Mouse (Mus musculus): ENCODE measurements around the gene Dnah2. TPM values are rescaled to one million over a fixed set of nuclear protein-coding genes. Genes with fewer than 3 reads are reported as not detected.
A peak's percentile ranks its signal among the peaks of the same experiment; 100 is the strongest.

Gene Dnah2
- total and polyA plus RNA-seq, 3 experiments: 0.04 to 0.07 TPM; not detected in 1

GRCm38 (mm10) chr11:69401987-69402386 lies 146.9 kb downstream of the Dnah2 start:
- Histone ChIP-seq H3K9ac (ENCODE audit: control insufficient read depth, low read depth, low read length, poor library complexity, severe bottlenecking) (no peak overlapping the region), H3K9me3 (replicated peaks; ENCODE audit: insufficient read depth, low read length) (no peaks in the 10 kb centered on the region), H3K79me2 (ENCODE audit: control insufficient read depth, insufficient read depth, low read length, poor library complexity) (no peaks in the 10 kb centered on the region; the same call in 1 of the 2 replicates), H3K27ac (ENCODE audit: control insufficient read depth, low read depth, low read length) (no peak overlapping the region), H3K4me3 (ENCODE audit: control insufficient read depth in 1 of 2, insufficient read depth in 1 of 2, low read depth in 2 of 2, low read length in 2 of 2) (no peak overlapping the region), H3K4me1 (ENCODE audit: control insufficient read depth in 1 of 2, insufficient read depth in 2 of 2, low read length in 2 of 2) (peaks cover 0 to 9% of the 10 kb centered on the region in 2 experiments; a peak in 1 of 4 replicates), H3K36me3 (ENCODE audit: control insufficient read depth in 1 of 2, insufficient read depth in 2 of 2, low read length in 2 of 2) (peaks cover 2 to 5% of the 10 kb centered on the region in 2 experiments; a peak in 3 of 4 replicates), H3K27me3 (ENCODE audit: control insufficient read depth in 1 of 2, insufficient read depth in 2 of 2, low read length in 2 of 2) (no peaks in the 10 kb centered on the region)
- DNase-seq (ENCODE audit: low read depth, low spot score): no peak
- TF ChIP-seq MAX (IDR thresholded peaks at IDR 0.05; ENCODE audit: low read length): no peak
- TF ChIP-seq E2F4 (IDR thresholded peaks at IDR 0.05; ENCODE audit: borderline replicate concordance, low read depth, low read length): no peak
- no peak for TF ChIP-seq MAFK (IDR thresholded peaks at IDR 0.05; ENCODE audit: borderline replicate concordance, low read depth, low read length)
- TF ChIP-seq SIN3A (IDR thresholded peaks at IDR 0.05; ENCODE audit: low read length): no peak
- TF ChIP-seq ZKSCAN1 (IDR thresholded peaks at IDR 0.05; ENCODE audit: low read depth, low read length): no peak
- no peak for TF ChIP-seq TBP (IDR thresholded peaks at IDR 0.05; ENCODE audit: low read depth, low read length)
- TF ChIP-seq KAT2A (conservative IDR thresholded peaks at IDR 0.05; ENCODE audit: low read depth, low read length): no peak
- no peak for TF ChIP-seq GATA1 (IDR thresholded peaks at IDR 0.05; ENCODE audit: low read depth, low read length)
- TF ChIP-seq NRF1 (IDR thresholded peaks at IDR 0.05; ENCODE audit: insufficient read depth, low read depth, low read length, poor library complexity, severe bottlenecking): no peak
- TF ChIP-seq ZC3H11A (IDR thresholded peaks at IDR 0.05; ENCODE audit: low read depth, low read length): no peak
- no peak for TF ChIP-seq EP300 (IDR thresholded peaks at IDR 0.05; ENCODE audit: low read depth in 1 of 2, low read length in 2 of 2)
- TF ChIP-seq CHD2 (IDR thresholded peaks at IDR 0.05; ENCODE audit: low read length): no peak
- TF ChIP-seq SMC3 (IDR thresholded peaks at IDR 0.05; ENCODE audit: low read depth, low read length): no peak
- no peak for TF ChIP-seq NELFE (IDR thresholded peaks at IDR 0.05; ENCODE audit: low read depth, low read length)
- no peak for TF ChIP-seq BHLHE40 (IDR thresholded peaks at IDR 0.05; ENCODE audit: borderline replicate concordance, low read depth, low read length)

DNA sequence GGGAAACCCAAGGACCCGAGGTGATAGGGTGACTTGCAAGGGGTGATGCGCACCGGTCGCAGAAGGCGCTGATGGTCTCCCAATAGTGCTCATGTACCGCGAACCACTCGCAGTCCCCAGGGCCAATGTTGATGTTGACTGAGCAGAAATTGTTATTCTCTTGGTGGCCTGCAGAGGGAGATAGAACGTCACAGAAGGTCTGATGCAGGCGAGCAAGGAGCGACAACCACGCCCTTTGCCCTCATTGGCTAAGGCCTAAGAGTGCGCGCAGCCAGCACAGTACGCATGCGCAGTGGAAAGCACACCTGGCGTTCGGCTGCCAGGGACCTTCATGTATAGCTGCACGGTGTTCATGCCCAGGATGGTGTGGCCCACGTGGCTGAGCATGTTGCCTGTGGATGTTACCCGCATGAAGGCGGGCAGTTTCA lies 147.7 kb downstream of the Dnah2 start:
- Histone ChIP-seq H3K9me3 (replicated peaks; ENCODE audit: insufficient read depth, low read length) (no peaks in the 10 kb centered on the region), H3K4me1 (ENCODE audit: control insufficient read depth in 1 of 2, insufficient read depth in 2 of 2, low read length in 2 of 2) (peaks cover 2 to 9% of the 10 kb centered on the region in 2 experiments; a peak in 3 of 4 replicates), H3K36me3 (ENCODE audit: control insufficient read depth in 1 of 2, insufficient read depth in 2 of 2, low read length in 2 of 2) (peaks cover 2 to 5% of the 10 kb centered on the region in 2 experiments; a peak in 3 of 4 replicates), H3K27ac (ENCODE audit: control insufficient read depth, low read depth, low read length) (no peak overlapping the region), H3K79me2 (ENCODE audit: control insufficient read depth, insufficient read depth, low read length, poor library complexity) (no peaks in the 10 kb centered on the region; the same call in none of the 2 replicates), H3K4me3 (ENCODE audit: control insufficient read depth in 1 of 2, insufficient read depth in 1 of 2, low read depth in 2 of 2, low read length in 2 of 2) (no peak overlapping the region), H3K9ac (ENCODE audit: control insufficient read depth, low read depth, low read length, poor library complexity, severe bottlenecking) (no peak overlapping the region), H3K27me3 (ENCODE audit: control insufficient read depth in 1 of 2, insufficient read depth in 2 of 2, low read length in 2 of 2) (no peaks in the 10 kb centered on the region)
- peak; percentile 85 for DNase-seq (ENCODE audit: low read depth, low spot score)
- no peak for TF ChIP-seq MAZ (IDR thresholded peaks at IDR 0.05; ENCODE audit: low read depth, low read length)
- no peak for TF ChIP-seq ZNF384 (IDR thresholded peaks at IDR 0.05; ENCODE audit: low read depth, low read length)
- TF ChIP-seq POLR2A (IDR thresholded peaks at IDR 0.05; ENCODE audit: control insufficient read depth in 1 of 2, insufficient read depth in 1 of 2, low read depth in 1 of 2, low read length in 2 of 2, poor library complexity in 1 of 2): no peak; a peak in 1 of 4 replicates
- peak; percentile 87 for TF ChIP-seq RAD21 (IDR thresholded peaks at IDR 0.05; ENCODE audit: low read depth, low read length)
- no peak for TF ChIP-seq ZMIZ1 (IDR thresholded peaks at IDR 0.05; ENCODE audit: low read depth, low read length)
- no peak for TF ChIP-seq ELF1 (IDR thresholded peaks at IDR 0.05; ENCODE audit: low read depth, low read length)
- no peak for TF ChIP-seq CHD1 (IDR thresholded peaks at IDR 0.05; ENCODE audit: low read depth, low read length)
- TF ChIP-seq CTCF (IDR thresholded peaks at IDR 0.05 in 2 of 3, conservative IDR thresholded peaks at IDR 0.05 in 1 of 3; ENCODE audit: control insufficient read depth in 1 of 3, insufficient read depth in 1 of 3, low read depth in 2 of 3, low read length in 3 of 3, poor library complexity in 1 of 3, severe bottlenecking in 1 of 3): peak; percentile 71 to 86 (median 76)
- TF ChIP-seq SMC3 (IDR thresholded peaks at IDR 0.05; ENCODE audit: low read depth, low read length): peak; percentile 87
- TF ChIP-seq UBTF (IDR thresholded peaks at IDR 0.05; ENCODE audit: borderline replicate concordance, insufficient read depth, low read depth, low read length): no peak
- TF ChIP-seq HCFC1 (IDR thresholded peaks at IDR 0.05; ENCODE audit: low read depth, low read length): peak; percentile 34; the same call in 1 of the 2 replicates
- no peak for TF ChIP-seq ETS1 (IDR thresholded peaks at IDR 0.05; ENCODE audit: low read depth, low read length)
- peak; percentile 61 for TF ChIP-seq NRF1 (IDR thresholded peaks at IDR 0.05; ENCODE audit: insufficient read depth, low read depth, low read length, poor library complexity, severe bottlenecking)
- no peak for TF ChIP-seq NELFE (IDR thresholded peaks at IDR 0.05; ENCODE audit: low read depth, low read length)
- TF ChIP-seq ZC3H11A (IDR thresholded peaks at IDR 0.05; ENCODE audit: low read depth, low read length): peak; percentile 83

Data from MEL (cell line).